Mouse (Mus musculus) hindbrain, postnatal 0 days (tissue): ENCODE results near the gene Pimreg. TPM values are rescaled to one million over a fixed set of nuclear protein-coding genes. Genes with fewer than 3 reads are reported as not detected.
A peak's percentile ranks its signal among the peaks of the same experiment; 100 is the strongest.

Experiments used
- ATAC-seq: fragments of 200-750 bp; cut with Nextera tagmentation; 2 replicates; pipeline ENCODE4 v1.8.0; 2017; ENCODE audit warnings: mild to moderate bottlenecking, moderate TSS enrichment, moderate library complexity
- DNase-seq: peaks from one replicate; pipeline ENCODE4 v3.0.0-alpha.2; 2015; ENCODE audit warnings: low spot score
- H3K27ac ChIP-seq: fragments of 300-500 bp; sonication (generic); 2 replicates; pipeline ENCODE4 v1.5.1; 2014; ENCODE audit warnings: mild to moderate bottlenecking
- H3K27me3 ChIP-seq: fragments of 300-500 bp; sonication (generic); 2 replicates; pipeline ENCODE4 v1.6.1; 2014; ENCODE audit warnings: low read length, mixed read lengths; ENCODE audit not compliant: insufficient read depth
- H3K36me3 ChIP-seq: fragments of 300-500 bp; sonication (generic); 2 replicates; pipeline ENCODE4 v1.6.1; 2014; ENCODE audit warnings: low read length, mixed read lengths; ENCODE audit not compliant: insufficient read depth
- H3K4me1 ChIP-seq: fragments of 300-500 bp; sonication (generic); 2 replicates; pipeline ENCODE4 v1.6.1; 2014; ENCODE audit warnings: antibody characterized with exemption, low read length, mixed read lengths; ENCODE audit not compliant: insufficient read depth
- H3K4me2 ChIP-seq: fragments of 300-500 bp; sonication (generic); 2 replicates; pipeline ENCODE4 v1.6.1; 2014; ENCODE audit warnings: low read depth, mild to moderate bottlenecking, low read length, moderate library complexity, mixed read lengths
- H3K4me3 ChIP-seq: fragments of 300-500 bp; sonication (generic); 2 replicates; pipeline ENCODE4 v1.5.1; 2014; ENCODE audit warnings: low read length
- H3K9ac ChIP-seq: fragments of 300-500 bp; sonication (generic); replicated peaks from 2 replicates; pipeline ENCODE4 v1.6.1; 2014; ENCODE audit warnings: mild to moderate bottlenecking, low read length, moderate library complexity, mixed read lengths
- H3K9me3 ChIP-seq: fragments of 300-500 bp; sonication (generic); 2 replicates; pipeline ENCODE4 v1.6.1; 2016; ENCODE audit warnings: low read length, mixed read lengths
- CTCF ChIP-seq: IDR thresholded peaks from 2 replicates; pipeline ENCODE4 v1.5.1; 2016; ENCODE audit warnings: antibody characterized with exemption, control low read depth, low read depth
- WGBS: fragments of 180-500 bp; shearing (Covaris S2); extraction: QIAGEN DNeasy Blood & Tissue Kit; methylation state at CpG from one replicate; pipeline ENCODE4 v1.1.7; 2014; 5-methylcytosine and 5-hydroxymethylcytosine counted together
- polyA plus RNA-seq: library from polyadenylated mRNA; unstranded; fragments of >200 nt; fragmentation: Nextera tagmentation; extraction: Ambion mirVana; gene quantifications from 2 replicates; pipeline ENCODE4 v1.2.1, GENCODE M21; 2015
- total RNA-seq: library from RNA; depleted of rRNA; stranded (reverse); fragments of >200 nt; gene quantifications from 2 replicates; pipeline ENCODE4 v1.2.3, GENCODE M21; 2014

Gene Pimreg
- total and polyA plus RNA-seq, 2 experiments from 2014 or later, result 22.8 to 23.9 TPM

GRCm38 (mm10) chr11:72026516-72026915, 15.3 kb upstream of the Pimreg start:
- Histone ChIP-seq H3K27ac (no peak overlapping the region), H3K4me2 (no peak overlapping the region), H3K4me1 (no peaks in the 10 kb centered on the region; the same call in 1 of the 2 replicates), H3K9ac (no peak overlapping the region), H3K36me3 (no peaks in the 10 kb centered on the region), H3K4me3 (no peak overlapping the region), H3K9me3 (no peaks in the 10 kb centered on the region), H3K27me3 (no peaks in the 10 kb centered on the region)
- DNase-seq (no peak), ATAC-seq (no peak)
- WGBS, result 87% methylated on average over 9 of the region's 9 CpGs
- TF ChIP-seq CTCF, result no peak

- Histone ChIP-seq H3K4me3 (no peak overlapping the region), H3K9me3 (no peaks in the 10 kb centered on the region), H3K36me3 (no peaks in the 10 kb centered on the region), H3K4me2 (no peak overlapping the region), H3K27me3 (no peaks in the 10 kb centered on the region), H3K4me1 (no peaks in the 10 kb centered on the region; the same call in 1 of the 2 replicates), H3K9ac (no peak overlapping the region), H3K27ac (no peak overlapping the region)
- TF ChIP-seq CTCF, result no peak
- 88% methylated on average over 9 of the region's 9 CpGs for WGBS
- no peak for DNase-seq
- ATAC-seq, result no peak
Observed at GRCm38 (mm10) chr11:72027836-72028235, 14.0 kb upstream of the Pimreg start.

DNA sequence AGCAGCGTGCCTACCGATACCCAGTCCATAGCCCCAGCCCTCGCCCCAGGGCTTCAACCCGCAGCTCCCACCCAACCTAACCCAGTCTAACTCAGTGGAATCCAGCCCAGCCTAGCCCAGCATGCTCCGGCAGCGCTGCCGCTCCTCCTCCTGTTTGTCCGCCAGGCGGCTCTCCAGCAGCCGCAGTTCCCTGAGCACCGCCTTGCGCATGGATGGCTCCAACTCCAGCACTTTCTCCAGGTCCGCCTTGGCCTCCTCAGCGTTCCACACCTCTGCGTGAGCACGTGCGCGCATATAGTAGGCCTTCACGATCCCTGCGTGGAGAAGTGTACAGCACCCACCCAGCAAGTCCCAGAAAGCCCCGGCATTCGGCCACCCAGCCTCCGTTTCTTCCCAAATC, 12.7 kb upstream of the Pimreg start:
- WGBS, result 22% methylated on average over 23 of the region's 23 CpGs
- ATAC-seq (no peak), DNase-seq (peak; percentile 70)
- Histone ChIP-seq H3K4me1 (no peaks in the 10 kb centered on the region; the same call in 1 of the 2 replicates), H3K9me3 (no peaks in the 10 kb centered on the region), H3K4me3 (no peak overlapping the region), H3K36me3 (no peaks in the 10 kb centered on the region), H3K9ac (no peak overlapping the region), H3K27me3 (no peaks in the 10 kb centered on the region), H3K27ac (no peak overlapping the region), H3K4me2 (no peak overlapping the region)
- peak; percentile 87 for TF ChIP-seq CTCF

DNA sequence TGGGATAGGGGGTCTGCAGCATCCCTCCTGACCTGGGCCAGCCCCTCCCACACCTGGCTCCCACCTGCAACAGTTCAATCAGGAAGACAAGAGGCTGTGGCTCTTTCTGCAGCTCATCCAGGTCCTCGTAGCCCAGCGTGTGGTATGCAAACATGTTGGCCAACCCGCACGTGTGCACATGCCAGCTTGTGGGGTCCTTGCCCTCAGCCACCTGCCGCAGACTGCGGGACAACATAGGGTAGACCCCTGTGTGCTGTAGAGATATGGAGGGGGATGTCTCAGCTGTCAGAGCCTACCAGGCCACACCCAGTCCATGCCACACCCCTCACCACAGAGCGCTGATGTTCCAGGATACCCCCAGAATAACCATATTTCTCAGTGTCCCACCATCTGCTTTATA, 10.5 kb upstream of the Pimreg start:
- no peak overlapping the region for H3K4me3 ChIP-seq
- no peak for DNase-seq
- H3K9ac ChIP-seq, result no peak overlapping the region
- H3K4me1 ChIP-seq, result no peaks in the 10 kb centered on the region
- no peaks in the 10 kb centered on the region for H3K9me3 ChIP-seq
- WGBS, result 91% methylated on average over 7 of the region's 7 CpGs
- no peaks in the 10 kb centered on the region for H3K36me3 ChIP-seq
- ATAC-seq, result no peak
- H3K27ac ChIP-seq, result no peak overlapping the region
- TF ChIP-seq CTCF, result no peak
- H3K4me2 ChIP-seq, result no peak overlapping the region
- H3K27me3 ChIP-seq, result no peaks in the 10 kb centered on the region

DNA sequence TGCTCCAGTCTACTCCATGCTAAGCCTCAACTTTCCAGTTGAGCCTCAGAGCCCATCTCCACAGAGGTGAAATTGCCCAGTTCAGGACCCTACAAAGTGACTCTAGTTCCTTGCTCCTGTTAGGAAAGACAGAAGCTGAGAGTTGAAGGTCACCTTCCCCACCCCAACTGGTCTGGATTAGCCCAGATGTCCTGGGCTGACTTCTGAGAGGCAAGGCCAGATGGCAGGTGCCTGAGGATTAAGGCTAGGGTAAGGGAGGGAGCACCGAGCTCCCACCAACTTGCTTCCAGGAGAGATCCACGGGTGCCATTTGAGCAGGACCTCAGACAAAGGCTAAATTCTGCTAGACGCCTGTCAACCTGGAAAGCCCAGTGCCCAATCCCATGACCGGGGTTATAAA, 9.7 kb upstream of the Pimreg start:
- no peaks in the 10 kb centered on the region for H3K36me3 ChIP-seq
- H3K27me3 ChIP-seq, result no peaks in the 10 kb centered on the region
- no peak overlapping the region for H3K4me2 ChIP-seq
- no peak for ATAC-seq
- H3K9ac ChIP-seq, result no peak overlapping the region
- H3K4me1 ChIP-seq, result no peaks in the 10 kb centered on the region
- no peak overlapping the region for H3K27ac ChIP-seq
- no peaks in the 10 kb centered on the region for H3K9me3 ChIP-seq
- TF ChIP-seq CTCF, result no peak
- WGBS, result 75% methylated on average over 4 of the region's 4 CpGs
- no peak for DNase-seq
- H3K4me3 ChIP-seq, result no peak overlapping the region

GRCm38 (mm10) chr11:72032589-72032988, 9.2 kb upstream of the Pimreg start:
- WGBS, result 96% methylated on average over 3 of the region's 3 CpGs

DNA sequence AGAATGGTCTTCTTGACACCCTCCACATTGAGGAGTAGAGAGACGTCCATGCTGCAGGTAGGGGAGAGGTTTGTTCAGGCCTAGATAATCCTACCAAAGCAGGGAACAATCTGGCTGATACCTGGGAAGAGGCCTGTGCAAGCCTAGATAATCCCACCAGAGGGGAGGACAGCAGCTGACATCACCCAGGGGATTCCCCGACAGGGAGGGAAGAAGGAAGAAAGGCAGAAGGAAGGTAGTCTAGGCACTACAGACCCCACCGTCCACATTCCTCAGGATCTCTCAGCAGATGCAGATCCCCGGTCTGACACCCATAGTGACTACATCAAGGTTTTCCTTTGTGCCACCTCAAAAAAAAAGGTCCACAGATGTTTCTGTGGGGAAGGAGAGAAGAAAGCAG, 4.4 kb upstream of the Pimreg start, which contains the start of gene Aipl1:
TSS of gene Aipl1 (minus strand) at position 101 of the 400 bp plus-strand sequence.
- WGBS, result 69% methylated on average over 4 of the region's 4 CpGs
- ATAC-seq, result no peak
- Histone ChIP-seq H3K27me3 (no peaks in the 10 kb centered on the region), H3K4me3 (no peak within 1 kb of the TSS), H3K36me3 (no peaks in the 10 kb centered on the region), H3K27ac (no peak within 1 kb of the TSS), H3K4me1 (peaks cover 9% of the 10 kb centered on the region), H3K4me2 (no peak within 1 kb of the TSS), H3K9ac (no peak within 1 kb of the TSS), H3K9me3 (no peaks in the 10 kb centered on the region)
- no peak for TF ChIP-seq CTCF
- no peak for DNase-seq

More at GRCm38 (mm10) chr11:72032589-72032988, 9.2 kb upstream of the Pimreg start:
- H3K4me3 ChIP-seq, result no peak overlapping the region
- no peaks in the 10 kb centered on the region for H3K9me3 ChIP-seq
- H3K4me1 ChIP-seq, result no peaks in the 10 kb centered on the region
- TF ChIP-seq CTCF, result no peak
- H3K4me2 ChIP-seq, result no peak overlapping the region
- no peaks in the 10 kb centered on the region for H3K27me3 ChIP-seq
- ATAC-seq (no peak), DNase-seq (no peak)
- no peaks in the 10 kb centered on the region for H3K36me3 ChIP-seq
- H3K9ac ChIP-seq, result no peak overlapping the region
- H3K27ac ChIP-seq, result no peak overlapping the region
